Mouse (Mus musculus): ENCODE measurements at regions not wholly inside any gene's neighbourhood (a gene's known extent, or its start where the extent isn't known, plus 50 kb on each side); places are given as distances from the start of the nearest gene placed in this dataset.
"Not testable (repeated sequence)": the region's sequence is repeated elsewhere in the genome, so short reads cannot be mapped to it uniquely, and the experiment has no call there.

GRCm38 (mm10) chr17:13488608-13489324 lies 134.4 kb downstream of the Tcp10c start:
- no peak for DNase-seq (ENCODE audit: extremely low spot score, low read depth, low spot score)

- not testable (repeated sequence) for DNase-seq (ENCODE audit: extremely low spot score, low read depth, low spot score)
These were observed 137.9 kb downstream of the Tcp10c start for GRCm38 (mm10) chr17:13492239-13492638.

GRCm38 (mm10) chr17:13492649-13493277 lies 138.4 kb downstream of the Tcp10c start:
- not testable (repeated sequence) for DNase-seq (ENCODE audit: extremely low spot score, low read depth, low spot score)

GRCm38 (mm10) chr17:13493866-13494265 lies 139.5 kb downstream of the Tcp10c start:
- DNase-seq (ENCODE audit: extremely low spot score, low read depth, low spot score): not testable (repeated sequence)

- not testable (repeated sequence) for DNase-seq (ENCODE audit: extremely low spot score, low read depth, low spot score)
These were observed 140.1 kb downstream of the Tcp10c start for GRCm38 (mm10) chr17:13494475-13494874.

- not testable (repeated sequence) for DNase-seq (ENCODE audit: extremely low spot score, low read depth, low spot score)
These were observed 150.0 kb downstream of the Tcp10c start for GRCm38 (mm10) chr17:13504365-13504764.

- not testable (repeated sequence) for DNase-seq (ENCODE audit: extremely low spot score, low read depth, low spot score)
These were observed 150.5 kb downstream of the Tcp10c start for GRCm38 (mm10) chr17:13504827-13505268.

- DNase-seq (ENCODE audit: extremely low spot score, low read depth, low spot score): not testable (repeated sequence)
These were observed 153.2 kb downstream of the Tcp10c start for GRCm38 (mm10) chr17:13507397-13508063.

GRCm38 (mm10) chr17:13519409-13520201 lies 165.2 kb downstream of the Tcp10c start:
- not testable (repeated sequence) for DNase-seq (ENCODE audit: extremely low spot score, low read depth, low spot score)

GRCm38 (mm10) chr17:13532579-13532978 lies 178.2 kb downstream of the Tcp10c start:
- DNase-seq (ENCODE audit: extremely low spot score, low read depth, low spot score): not testable (repeated sequence)

GRCm38 (mm10) chr17:13540446-13541241 lies 186.3 kb downstream of the Tcp10c start:
- no peak for DNase-seq (ENCODE audit: extremely low spot score, low read depth, low spot score)

- DNase-seq (ENCODE audit: extremely low spot score, low read depth, low spot score): no peak
These were observed 186.9 kb downstream of the Tcp10c start for GRCm38 (mm10) chr17:13541249-13541648.

GRCm38 (mm10) chr17:13542261-13542660 lies 187.9 kb downstream of the Tcp10c start:
- no peak for DNase-seq (ENCODE audit: extremely low spot score, low read depth, low spot score)

- DNase-seq (ENCODE audit: extremely low spot score, low read depth, low spot score): no peak
These were observed 188.5 kb downstream of the Tcp10c start for GRCm38 (mm10) chr17:13542856-13543255.

- DNase-seq (ENCODE audit: extremely low spot score, low read depth, low spot score): no peak
These were observed 189.8 kb downstream of the Tcp10c start for GRCm38 (mm10) chr17:13544036-13544795.

- no peak for DNase-seq (ENCODE audit: extremely low spot score, low read depth, low spot score)
These were observed 191.9 kb downstream of the Tcp10c start for GRCm38 (mm10) chr17:13546249-13546648.

- DNase-seq (ENCODE audit: extremely low spot score, low read depth, low spot score): no peak
These were observed 192.3 kb downstream of the Tcp10c start for GRCm38 (mm10) chr17:13546669-13547085.

- no peak for DNase-seq (ENCODE audit: extremely low spot score, low read depth, low spot score)
These were observed 193.4 kb downstream of the Tcp10c start for GRCm38 (mm10) chr17:13547657-13548360.

Data from hindlimb bud, embryonic 11.5 days (tissue).